Mouse (Mus musculus) liver, postnatal 0 days (tissue): ENCODE measurements around the gene Gm13278.
A peak's percentile ranks its signal among the peaks of the same experiment; 100 is the strongest.

Experiments
- CTCF ChIP-seq: sonication (generic); IDR thresholded peaks from 2 replicates; pipeline ENCODE4 v1.5.1; 2016; ENCODE audit warnings: antibody characterized with exemption, low read depth
- EP300 ChIP-seq: IDR thresholded peaks from 2 replicates; pipeline ENCODE4 v1.6.1; 2016; ENCODE audit warnings: antibody characterized with exemption, low read depth, mild to moderate bottlenecking

DNA sequence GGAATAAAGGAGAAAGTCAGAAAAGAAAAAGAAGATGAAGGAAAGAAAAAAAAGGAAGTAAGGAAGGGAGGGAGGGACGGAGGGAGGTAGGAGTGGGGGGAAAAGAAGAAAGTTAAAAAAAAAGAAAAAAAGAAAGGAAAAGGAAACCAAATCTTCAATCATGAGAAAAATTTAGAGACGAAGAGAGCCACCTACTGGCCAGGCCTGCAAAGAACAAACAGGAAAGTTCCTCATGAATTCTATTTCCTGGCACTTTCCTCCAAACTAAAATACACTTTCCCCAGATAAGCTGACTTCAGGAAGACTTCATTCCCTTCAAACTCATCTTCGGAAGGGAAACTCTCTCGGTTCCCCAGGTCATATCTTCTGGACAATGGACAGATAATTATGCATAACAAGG, 39.2 kb downstream of the Gm13278 start:
- no peak for TF ChIP-seq EP300
- TF ChIP-seq CTCF: peak; percentile 44
